Mouse (Mus musculus): ENCODE results near the gene Samd4b.
"Not testable (repeated sequence)": the region's sequence is repeated elsewhere in the genome, so short reads cannot be mapped to it uniquely, and the experiment has no call there.

The Samd4b gene

DNA sequence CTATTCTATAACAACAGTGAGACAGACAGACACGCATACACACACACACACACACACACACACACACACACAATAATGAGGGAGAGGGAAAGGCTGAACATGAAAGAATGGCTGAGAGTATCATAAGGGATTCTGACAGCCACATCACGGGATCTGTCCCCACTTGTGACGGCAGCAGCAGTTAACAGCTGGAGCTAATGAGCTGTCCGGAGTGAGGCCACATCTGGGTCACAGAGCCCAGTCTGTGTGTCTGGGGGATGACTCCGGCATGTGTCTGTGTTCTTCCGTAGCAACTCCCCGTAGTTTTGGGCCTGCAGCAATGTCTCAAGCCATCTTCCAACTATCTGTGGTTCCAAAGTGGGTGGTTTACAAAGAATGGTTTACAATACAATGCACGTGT lies 65.9 kb downstream of the Samd4b start:
- Histone ChIP-seq H3K9me3 (ENCODE audit: low read length) (peaks cover 3% of the 10 kb centered on the region; the same call in 1 of the 2 replicates), H3K27me3 (ENCODE audit: insufficient read depth, low read length) (no peaks in the 10 kb centered on the region), H3K4me3 (replicated peaks; ENCODE audit: low read length) (no peak overlapping the region), H3K36me3 (ENCODE audit: insufficient read depth, low read length) (no peaks in the 10 kb centered on the region), H3K4me1 (replicated peaks; ENCODE audit: low read depth, low read length) (peaks cover 21% of the 10 kb centered on the region)
- no peak for TF ChIP-seq NANOG (IDR thresholded peaks at IDR 0.05; ENCODE audit: borderline replicate concordance, low read length)
- no peak for TF ChIP-seq CTCF (conservative IDR thresholded peaks at IDR 0.05; ENCODE audit: low read length)
- no peak for TF ChIP-seq POU5F1 (IDR thresholded peaks at IDR 0.05; ENCODE audit: borderline replicate concordance, low read length)

DNA sequence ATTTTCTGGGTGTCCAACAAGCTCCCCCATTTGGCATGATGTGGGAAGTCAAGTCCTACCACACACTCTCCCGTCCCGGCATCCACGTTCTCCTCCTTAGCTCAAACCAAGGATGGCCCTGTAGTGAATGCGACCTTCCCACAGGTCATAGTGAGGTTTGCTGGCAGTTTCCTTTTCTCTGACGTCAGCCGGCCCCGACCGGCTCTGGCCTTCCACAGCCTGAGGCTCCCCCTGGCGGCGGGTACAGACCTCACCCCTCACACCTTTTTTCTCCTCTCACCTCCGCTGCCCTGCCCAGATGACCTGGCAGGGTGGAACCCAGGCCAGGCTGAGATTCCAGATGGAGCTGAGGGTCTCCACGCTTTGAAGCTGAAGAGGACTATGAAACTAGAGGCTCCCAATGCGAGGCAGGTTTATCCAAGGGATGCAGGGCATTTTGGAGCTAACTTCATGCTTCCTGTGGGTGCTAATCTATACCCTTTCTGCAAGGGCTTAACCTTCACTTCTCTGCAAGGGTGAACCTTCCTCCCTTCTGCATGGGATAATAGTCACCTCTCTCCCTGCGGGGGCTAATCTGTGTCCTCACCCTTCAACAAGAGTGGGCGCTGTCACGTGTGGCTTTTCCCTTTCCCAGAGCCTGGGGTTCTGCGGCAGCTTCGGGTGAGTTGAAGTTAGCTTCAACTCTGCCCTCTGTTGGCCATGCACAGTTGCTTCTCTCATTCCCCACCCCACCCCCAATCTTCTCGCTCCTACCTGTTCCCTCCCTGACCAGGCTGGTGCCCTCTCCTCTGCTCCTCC lies 69.8 kb downstream of the Samd4b start:
- peaks cover 21% of the 10 kb centered on the region for H3K4me1 ChIP-seq (replicated peaks; ENCODE audit: low read depth, low read length)
- no peaks in the 10 kb centered on the region for H3K36me3 ChIP-seq (ENCODE audit: insufficient read depth, low read length)
- peak; percentile 68 for TF ChIP-seq CTCF (conservative IDR thresholded peaks at IDR 0.05; ENCODE audit: low read length)
- TF ChIP-seq POU5F1 (IDR thresholded peaks at IDR 0.05; ENCODE audit: borderline replicate concordance, low read length), result no peak
- no peak for TF ChIP-seq NANOG (IDR thresholded peaks at IDR 0.05; ENCODE audit: borderline replicate concordance, low read length)
- H3K9me3 ChIP-seq (ENCODE audit: low read length), result no peaks in the 10 kb centered on the region
- no peaks in the 10 kb centered on the region for H3K27me3 ChIP-seq (ENCODE audit: insufficient read depth, low read length)
- H3K4me3 ChIP-seq (replicated peaks; ENCODE audit: low read length), result 0 out of 2 replicates have a peak overlapping the region, but pooled peaks have one; percentile 8

DNA sequence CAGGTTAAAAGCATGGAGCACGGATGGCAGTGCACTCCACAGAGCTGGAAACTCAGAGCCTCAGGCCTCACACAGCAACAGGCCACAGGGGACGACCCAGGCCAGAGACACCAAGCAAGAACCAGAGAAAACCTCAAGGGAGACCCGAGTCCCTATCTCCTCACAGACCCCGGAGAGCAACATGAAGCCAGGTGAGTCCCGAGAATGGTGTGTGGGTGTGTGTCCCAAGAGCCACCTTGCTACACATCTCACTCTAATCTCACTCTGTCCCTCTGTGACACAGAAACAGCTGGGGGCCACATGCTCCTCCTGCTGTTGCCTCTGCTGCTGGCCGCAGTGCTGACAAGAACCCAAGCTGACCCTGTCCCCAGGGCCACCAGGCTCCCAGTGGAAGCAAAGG lies 75.4 kb downstream of the Samd4b start, which contains the start of gene Ifnl3:
TSS of gene Ifnl3 (plus strand) at position 301 of the 400 bp plus-strand sequence.
- peaks cover 15% of the 10 kb centered on the region for H3K4me1 ChIP-seq (replicated peaks; ENCODE audit: low read depth, low read length)
- not testable (repeated sequence) for H3K4me3 ChIP-seq (replicated peaks; ENCODE audit: low read length); H3K9me3 ChIP-seq (ENCODE audit: low read length); H3K27me3 ChIP-seq (ENCODE audit: insufficient read depth, low read length); H3K36me3 ChIP-seq (ENCODE audit: insufficient read depth, low read length)

DNA sequence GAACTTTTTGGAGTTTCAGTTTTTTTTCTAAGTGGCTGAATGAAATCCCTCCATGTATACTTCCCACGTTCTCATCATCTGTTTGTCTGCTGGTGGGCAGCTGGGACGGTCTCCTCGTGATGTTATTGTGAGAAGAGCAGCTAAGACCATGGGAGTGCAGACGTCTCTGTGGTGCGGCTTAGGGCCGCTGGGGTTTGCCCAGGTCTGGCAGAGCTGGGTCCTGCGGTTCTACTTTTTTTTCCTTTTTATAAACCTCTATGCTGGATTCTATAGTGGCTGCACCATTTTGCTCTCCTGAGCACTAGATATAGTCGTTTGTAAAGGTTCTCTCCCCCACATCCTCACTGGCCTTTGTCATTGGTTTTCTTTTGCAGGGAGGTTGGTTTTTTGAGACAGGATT lies 86.5 kb downstream of the Samd4b start:
- Histone ChIP-seq H3K9me3 (ENCODE audit: low read length) (peaks cover 7% of the 10 kb centered on the region; the same call in 1 of the 2 replicates), H3K27me3 (ENCODE audit: insufficient read depth, low read length) (0 out of 2 replicates have a peak, but pooled peaks cover 1% of the 10 kb centered on the region), H3K4me1 (replicated peaks; ENCODE audit: low read depth, low read length) (peaks cover 7% of the 10 kb centered on the region; the same call in 1 of the 2 replicates), H3K36me3 (ENCODE audit: insufficient read depth, low read length) (no peaks in the 10 kb centered on the region), H3K4me3 (replicated peaks; ENCODE audit: low read length) (no peak overlapping the region)
- TF ChIP-seq NANOG (IDR thresholded peaks at IDR 0.05; ENCODE audit: borderline replicate concordance, low read length), result no peak

DNA sequence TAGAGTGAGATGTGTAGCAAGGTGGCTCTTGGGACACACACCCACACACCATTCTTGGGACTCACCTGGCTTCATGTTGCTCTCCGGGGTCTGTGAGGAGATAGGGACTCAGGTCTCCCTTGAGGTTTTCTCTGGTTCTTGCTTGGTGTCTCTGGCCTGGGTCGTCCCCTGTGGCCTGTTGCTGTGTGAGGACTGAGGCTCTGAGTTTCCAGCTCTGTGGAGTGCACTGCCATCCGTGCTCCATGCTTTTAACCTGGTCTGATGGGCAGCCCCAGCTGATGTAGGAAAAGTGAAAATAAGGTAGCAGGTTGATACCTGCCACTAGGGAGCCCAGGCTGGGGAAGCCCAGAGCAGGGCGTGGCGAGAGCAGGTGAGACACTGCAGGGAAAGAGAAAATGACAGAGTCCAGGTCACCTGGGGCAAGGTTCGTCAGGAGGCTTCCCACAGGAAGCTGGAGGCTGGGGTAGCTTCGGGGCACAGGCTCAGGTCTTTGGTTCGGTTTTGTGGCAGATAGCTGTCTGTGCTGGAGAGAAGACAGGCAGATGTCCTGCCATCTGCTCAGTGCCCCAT lies 87.5 kb downstream of the Samd4b start, which contains the start of gene Ifnl2:
TSS of gene Ifnl2 (minus strand) at position 51 of the 570 bp plus-strand sequence.
- not testable (repeated sequence) for H3K36me3 ChIP-seq (ENCODE audit: insufficient read depth, low read length); H3K27me3 ChIP-seq (ENCODE audit: insufficient read depth, low read length); H3K4me1 ChIP-seq (replicated peaks; ENCODE audit: low read depth, low read length); H3K4me3 ChIP-seq (replicated peaks; ENCODE audit: low read length); H3K9me3 ChIP-seq (ENCODE audit: low read length)

DNA sequence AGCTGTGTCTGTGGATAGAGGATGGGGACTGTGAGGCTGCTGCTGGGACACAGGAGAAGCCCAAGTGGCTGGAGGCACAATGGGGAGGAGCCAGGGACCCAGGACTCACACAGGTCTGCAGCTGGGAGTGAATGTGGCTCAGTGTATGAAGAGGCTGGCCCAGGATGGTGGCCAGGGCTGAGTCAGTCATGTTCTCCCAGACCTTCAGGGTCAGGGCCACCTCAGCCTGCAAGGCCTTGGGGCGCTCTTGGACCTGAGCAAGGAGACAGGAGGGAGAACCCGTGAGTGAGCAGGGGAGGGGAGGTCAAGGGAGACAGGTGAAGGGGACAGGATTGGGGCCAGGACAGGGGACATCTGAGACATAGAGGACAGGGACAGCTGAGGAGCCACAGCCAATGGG lies 88.8 kb downstream of the Samd4b start:
- not testable (repeated sequence) for H3K9me3 ChIP-seq (ENCODE audit: low read length); H3K27me3 ChIP-seq (ENCODE audit: insufficient read depth, low read length); H3K36me3 ChIP-seq (ENCODE audit: insufficient read depth, low read length); H3K4me3 ChIP-seq (replicated peaks; ENCODE audit: low read length); H3K4me1 ChIP-seq (replicated peaks; ENCODE audit: low read depth, low read length)

DNA sequence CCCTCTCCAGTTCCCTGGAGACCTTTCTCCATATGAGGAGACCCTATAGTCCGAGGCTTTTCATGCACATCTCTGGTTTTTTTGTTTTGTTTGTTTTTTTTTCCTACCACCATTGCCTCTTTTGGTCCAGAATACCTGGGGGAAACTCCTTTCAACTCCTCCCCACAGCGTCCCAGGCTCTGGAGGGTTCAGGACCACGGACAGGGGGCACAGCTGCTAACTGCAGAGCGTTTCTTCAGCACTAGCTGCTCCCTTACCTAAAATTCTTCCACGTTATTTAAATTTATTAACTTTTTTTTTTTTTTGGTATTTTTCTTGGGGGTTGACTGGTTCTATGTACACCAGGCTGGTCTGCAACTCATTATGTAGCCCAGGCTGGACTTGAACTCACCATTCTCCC lies 92.4 kb downstream of the Samd4b start:
- H3K36me3 ChIP-seq (ENCODE audit: insufficient read depth, low read length), result no peaks in the 10 kb centered on the region
- peaks cover 7% of the 10 kb centered on the region for H3K9me3 ChIP-seq (ENCODE audit: low read length)
- 0 out of 2 replicates have a peak, but pooled peaks cover 6% of the 10 kb centered on the region for H3K27me3 ChIP-seq (ENCODE audit: insufficient read depth, low read length)
- no peak overlapping the region for H3K4me3 ChIP-seq (replicated peaks; ENCODE audit: low read length)
- H3K4me1 ChIP-seq (replicated peaks; ENCODE audit: low read depth, low read length), result no peaks in the 10 kb centered on the region
- TF ChIP-seq NANOG (IDR thresholded peaks at IDR 0.05; ENCODE audit: borderline replicate concordance, low read length) (no peak), CTCF (conservative IDR thresholded peaks at IDR 0.05; ENCODE audit: low read length) (no peak), POU5F1 (IDR thresholded peaks at IDR 0.05; ENCODE audit: borderline replicate concordance, low read length) (no peak)

DNA sequence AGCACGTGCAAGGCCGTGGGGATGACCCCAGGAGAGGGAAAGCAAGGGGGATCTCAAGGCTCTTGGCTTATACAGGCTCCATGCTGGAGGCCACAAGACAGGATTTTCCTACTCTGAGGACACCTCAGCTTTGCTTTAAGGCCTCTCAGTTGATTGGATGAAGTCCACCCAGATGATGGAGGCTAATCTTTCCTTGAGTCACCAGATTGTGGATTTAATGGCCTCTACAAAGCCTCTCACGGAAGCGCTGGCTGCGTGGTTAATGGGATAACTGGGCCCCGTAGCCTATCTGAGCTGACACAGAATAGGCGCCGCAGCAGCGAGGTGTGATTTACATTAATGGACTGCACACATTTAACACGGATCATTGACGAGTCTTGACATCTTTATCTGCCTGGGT lies 102.5 kb downstream of the Samd4b start:
- H3K36me3 ChIP-seq (ENCODE audit: insufficient read depth, low read length), result no peaks in the 10 kb centered on the region
- TF ChIP-seq POU5F1 (IDR thresholded peaks at IDR 0.05; ENCODE audit: borderline replicate concordance, low read length) (no peak), NANOG (IDR thresholded peaks at IDR 0.05; ENCODE audit: borderline replicate concordance, low read length) (no peak), CTCF (conservative IDR thresholded peaks at IDR 0.05; ENCODE audit: low read length) (no peak)
- peaks cover 43% of the 10 kb centered on the region for H3K4me1 ChIP-seq (replicated peaks; ENCODE audit: low read depth, low read length)
- no peak overlapping the region for H3K4me3 ChIP-seq (replicated peaks; ENCODE audit: low read length)
- H3K9me3 ChIP-seq (ENCODE audit: low read length), result no peaks in the 10 kb centered on the region
- no peaks in the 10 kb centered on the region for H3K27me3 ChIP-seq (ENCODE audit: insufficient read depth, low read length)

DNA sequence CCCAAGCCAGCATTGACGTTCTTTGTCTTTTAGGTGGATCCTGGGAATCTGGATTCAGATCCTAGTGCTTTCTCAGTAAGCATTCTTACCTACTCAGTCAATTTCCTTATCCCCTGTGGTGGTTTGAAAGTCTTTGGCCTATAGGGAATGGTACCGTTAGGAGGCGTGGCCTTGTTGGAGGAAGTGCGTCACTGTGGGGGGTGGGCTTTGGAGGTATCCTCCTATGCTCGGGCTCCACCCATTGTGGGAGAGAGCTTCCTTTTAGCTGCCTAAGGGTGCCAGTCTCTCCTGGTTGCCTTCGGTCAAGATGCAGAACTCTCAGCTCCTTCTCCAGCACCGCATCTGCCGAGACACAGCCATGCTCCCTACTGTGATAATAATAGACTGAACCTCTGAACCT lies 105.6 kb downstream of the Samd4b start:
- Histone ChIP-seq H3K4me3 (replicated peaks; ENCODE audit: low read length) (peak overlapping the region; percentile 57), H3K9me3 (ENCODE audit: low read length) (no peaks in the 10 kb centered on the region), H3K4me1 (replicated peaks; ENCODE audit: low read depth, low read length) (peaks cover 70% of the 10 kb centered on the region), H3K36me3 (ENCODE audit: insufficient read depth, low read length) (no peaks in the 10 kb centered on the region), H3K27me3 (ENCODE audit: insufficient read depth, low read length) (no peaks in the 10 kb centered on the region)
- TF ChIP-seq CTCF (conservative IDR thresholded peaks at IDR 0.05; ENCODE audit: low read length), result no peak
- TF ChIP-seq NANOG (IDR thresholded peaks at IDR 0.05; ENCODE audit: borderline replicate concordance, low read length), result no peak
- TF ChIP-seq POU5F1 (IDR thresholded peaks at IDR 0.05; ENCODE audit: borderline replicate concordance, low read length), result no peak

Measured in E14TG2a.4 (cell line).